Mouse (Mus musculus) embryonic facial prominence, embryonic 11.5 days (tissue): ENCODE data around the gene Ugt1a8. TPM values are rescaled to one million over a fixed set of nuclear protein-coding genes. Genes with fewer than 3 reads are reported as not detected.

Source experiments
- ATAC-seq: fragments of 200-750 bp; cut with Nextera tagmentation; replicated peaks from 2 replicates; pipeline ENCODE4 v1.8.0; 2017; ENCODE audit warnings: low read depth; ENCODE audit not compliant: insufficient number of reproducible peaks, low FRiP score, low TSS enrichment
- DNase-seq: peaks from one replicate; pipeline ENCODE4 v3.0.0-alpha.2; 2015; ENCODE audit warnings: low spot score
- H3K27ac ChIP-seq: fragments of 300-500 bp; sonication (generic); replicated peaks from 2 replicates; pipeline ENCODE4 v1.5.1; 2014; ENCODE audit warnings: mild to moderate bottlenecking, low read depth, low read length, control low read depth
- H3K27me3 ChIP-seq: fragments of 300-500 bp; sonication (generic); 2 replicates; pipeline ENCODE4 v1.6.1; 2014; ENCODE audit warnings: mild to moderate bottlenecking, low read length, moderate library complexity, mixed read lengths; ENCODE audit not compliant: control insufficient read depth, insufficient read depth
- H3K36me3 ChIP-seq: fragments of 300-500 bp; sonication (generic); replicated peaks from 2 replicates; pipeline ENCODE4 v1.6.1; 2014; ENCODE audit warnings: low read depth, mild to moderate bottlenecking, low read length, moderate library complexity, mixed read lengths; ENCODE audit not compliant: control insufficient read depth, insufficient read depth
- H3K4me1 ChIP-seq: fragments of 300-500 bp; sonication (generic); 2 replicates; pipeline ENCODE4 v1.6.1; 2014; ENCODE audit warnings: low read length, mixed read lengths; ENCODE audit not compliant: control insufficient read depth, insufficient read depth
- H3K4me2 ChIP-seq: fragments of 300-500 bp; sonication (generic); 2 replicates; pipeline ENCODE4 v1.6.1; 2014; ENCODE audit warnings: low read depth, mild to moderate bottlenecking, control low read depth, low read length, moderate library complexity
- H3K4me3 ChIP-seq: fragments of 300-500 bp; sonication (generic); 2 replicates; pipeline ENCODE4 v1.5.1; 2014; ENCODE audit warnings: low read depth, low read length, control low read depth
- H3K9ac ChIP-seq: fragments of 300-500 bp; sonication (generic); replicated peaks from 2 replicates; pipeline ENCODE4 v1.6.1; 2014; ENCODE audit warnings: mild to moderate bottlenecking, control low read depth, low read length
- H3K9me3 ChIP-seq: fragments of 300-500 bp; sonication (generic); replicated peaks from 2 replicates; pipeline ENCODE4 v1.6.1; 2016; ENCODE audit warnings: mild to moderate bottlenecking, low read length, inconsistent platforms, mixed read lengths; ENCODE audit not compliant: control insufficient read depth
- WGBS: fragments of 180-500 bp; shearing (Covaris S2); extraction: QIAGEN DNeasy Blood & Tissue Kit; methylation state at CpG from one replicate; pipeline ENCODE4 v1.1.7; 2014; 5-methylcytosine and 5-hydroxymethylcytosine counted together
- polyA plus RNA-seq: library from polyadenylated mRNA; unstranded; fragments of >200 nt; fragmentation: Nextera tagmentation; extraction: Ambion mirVana; gene quantifications from 2 replicates; pipeline ENCODE4 v1.2.1, GENCODE M21; 2014

Gene Ugt1a8
- polyA plus RNA-seq, 1 experiment from 2014 or later: not detected

- no peak overlapping the region for H3K9ac ChIP-seq
- H3K4me1 ChIP-seq: no peaks in the 10 kb centered on the region
- DNase-seq (no peak), ATAC-seq (0 out of 2 replicates have a peak, but pooled peaks have one; percentile 3)
- H3K27me3 ChIP-seq: no peaks in the 10 kb centered on the region
- no peak overlapping the region for H3K4me3 ChIP-seq
- WGBS: 71% methylated on average over 4 of the region's 4 CpGs
- H3K27ac ChIP-seq: no peak overlapping the region
- no peak overlapping the region for H3K4me2 ChIP-seq
- peaks cover 88% of the 10 kb centered on the region for H3K9me3 ChIP-seq
- no peaks in the 10 kb centered on the region for H3K36me3 ChIP-seq
Measured at GRCm38 (mm10) chr1:88240579-88240978, 153.0 kb downstream of the Ugt1a8 start.

GRCm38 (mm10) chr1:88243861-88244260, 156.2 kb downstream of the Ugt1a8 start:
- Histone ChIP-seq H3K4me1 (no peaks in the 10 kb centered on the region), H3K4me2 (no peak overlapping the region), H3K27me3 (no peaks in the 10 kb centered on the region), H3K9ac (no peak overlapping the region), H3K4me3 (no peak overlapping the region), H3K36me3 (no peaks in the 10 kb centered on the region), H3K27ac (no peak overlapping the region), H3K9me3 (peaks cover 92% of the 10 kb centered on the region)
- 68% methylated on average over 5 of the region's 5 CpGs for WGBS
- DNase-seq (no peak), ATAC-seq (no peak)

- Histone ChIP-seq H3K4me3 (no peak overlapping the region), H3K9me3 (peaks cover 92% of the 10 kb centered on the region), H3K36me3 (no peaks in the 10 kb centered on the region), H3K9ac (no peak overlapping the region), H3K4me1 (no peaks in the 10 kb centered on the region), H3K4me2 (no peak overlapping the region), H3K27ac (no peak overlapping the region), H3K27me3 (no peaks in the 10 kb centered on the region)
- DNase-seq: no peak
- 76% methylated on average over 6 of the region's 6 CpGs for WGBS
- no peak for ATAC-seq
Measured at GRCm38 (mm10) chr1:88245881-88246280, 158.3 kb downstream of the Ugt1a8 start.

GRCm38 (mm10) chr1:88246386-88246785, 158.8 kb downstream of the Ugt1a8 start:
- Histone ChIP-seq H3K27me3 (no peaks in the 10 kb centered on the region), H3K36me3 (no peaks in the 10 kb centered on the region), H3K4me1 (no peaks in the 10 kb centered on the region), H3K9me3 (peaks cover 92% of the 10 kb centered on the region), H3K4me3 (no peak overlapping the region), H3K27ac (no peak overlapping the region), H3K9ac (no peak overlapping the region), H3K4me2 (no peak overlapping the region)
- DNase-seq (no peak), ATAC-seq (no peak)
- 47% methylated on average over 6 of the region's 6 CpGs for WGBS

GRCm38 (mm10) chr1:88247660-88248059, 160.0 kb downstream of the Ugt1a8 start:
- H3K4me3 ChIP-seq: no peak overlapping the region
- H3K4me2 ChIP-seq: no peak overlapping the region
- no peaks in the 10 kb centered on the region for H3K4me1 ChIP-seq
- no peak overlapping the region for H3K27ac ChIP-seq
- no peak overlapping the region for H3K9ac ChIP-seq
- ATAC-seq (no peak), DNase-seq (no peak)
- no peaks in the 10 kb centered on the region for H3K27me3 ChIP-seq
- peaks cover 94% of the 10 kb centered on the region for H3K9me3 ChIP-seq
- WGBS: 56% methylated on average over 2 of the region's 2 CpGs
- H3K36me3 ChIP-seq: no peaks in the 10 kb centered on the region

GRCm38 (mm10) chr1:88248658-88249057, 161.0 kb downstream of the Ugt1a8 start:
- 69% methylated on average over 4 of the region's 4 CpGs for WGBS
- no peaks in the 10 kb centered on the region for H3K27me3 ChIP-seq
- no peaks in the 10 kb centered on the region for H3K4me1 ChIP-seq
- ATAC-seq (no peak), DNase-seq (no peak)
- no peak overlapping the region for H3K9ac ChIP-seq
- H3K9me3 ChIP-seq: peaks cover 92% of the 10 kb centered on the region
- H3K4me2 ChIP-seq: no peak overlapping the region
- H3K4me3 ChIP-seq: no peak overlapping the region
- H3K27ac ChIP-seq: no peak overlapping the region
- no peaks in the 10 kb centered on the region for H3K36me3 ChIP-seq

GRCm38 (mm10) chr1:88249596-88249995, 162.0 kb downstream of the Ugt1a8 start:
- 80% methylated on average over 7 of the region's 7 CpGs for WGBS
- DNase-seq (no peak), ATAC-seq (no peak; the same call in 1 of the 2 replicates)
- Histone ChIP-seq H3K27me3 (no peaks in the 10 kb centered on the region), H3K36me3 (no peaks in the 10 kb centered on the region), H3K9ac (no peak overlapping the region), H3K27ac (no peak overlapping the region), H3K4me2 (no peak overlapping the region), H3K4me3 (no peak overlapping the region), H3K9me3 (peaks cover 93% of the 10 kb centered on the region), H3K4me1 (no peaks in the 10 kb centered on the region)

GRCm38 (mm10) chr1:88250023-88250422, 162.4 kb downstream of the Ugt1a8 start:
- Histone ChIP-seq H3K4me2 (no peak overlapping the region), H3K4me3 (no peak overlapping the region), H3K4me1 (no peaks in the 10 kb centered on the region), H3K9me3 (peaks cover 93% of the 10 kb centered on the region), H3K27me3 (no peaks in the 10 kb centered on the region), H3K9ac (no peak overlapping the region), H3K27ac (no peak overlapping the region), H3K36me3 (no peaks in the 10 kb centered on the region)
- ATAC-seq (no peak; the same call in 1 of the 2 replicates), DNase-seq (no peak)
- WGBS: 84% methylated on average over 5 of the region's 5 CpGs
